Mouse (Mus musculus): ENCODE data around the gene Cntrob. TPM values are rescaled to one million over a fixed set of nuclear protein-coding genes. Genes with fewer than 3 reads are reported as not detected.
A peak's percentile ranks its signal among the peaks of the same experiment; 100 is the strongest.

Cntrob gene
- 4.1 and 5.6 TPM in 2 replicates for polyA plus RNA-seq (2015; fragmentation: Nextera tagmentation; extraction: Ambion mirVana)

GRCm38 (mm10) chr11:69323667-69324111 is at the start of gene Cntrob, which contains the start of gene Trappc1:
TSS of gene Cntrob (minus strand) at chr11:69323775.
TSS of gene Trappc1 (plus strand) at chr11:69323980.
- peak within 1 kb of the TSS; percentile 63 for H3K4me3 ChIP-seq (ENCODE audit: low read depth, low read length)
- peaks cover 28% of the 10 kb centered on the region for H3K4me1 ChIP-seq (ENCODE audit: insufficient read depth)

DNA sequence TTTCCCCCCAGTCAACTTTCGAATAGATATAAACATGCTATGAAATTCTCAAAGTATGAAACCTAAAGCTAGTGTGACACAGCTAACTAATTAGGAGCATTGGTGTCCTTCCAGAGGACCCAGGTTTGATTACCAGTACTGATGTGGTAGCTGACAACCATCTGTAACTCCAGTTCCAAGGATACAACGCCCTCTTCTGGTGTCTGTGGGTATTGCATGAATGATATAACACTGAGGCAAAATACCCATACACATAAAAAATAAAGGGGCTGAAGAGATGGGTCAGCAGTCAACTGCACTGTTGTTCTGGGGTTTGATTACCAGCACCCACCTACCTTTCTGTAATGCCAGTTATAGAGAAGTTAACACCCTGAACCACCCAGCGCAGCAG is 49.2 kb upstream of the Cntrob start:
- no peak for ATAC-seq
- peaks cover 24% of the 10 kb centered on the region for H3K4me1 ChIP-seq (ENCODE audit: insufficient read depth)

More at GRCm38 (mm10) chr11:69323667-69324111, at the start of gene Cntrob, which contains the start of gene Trappc1:
- no peak for TF ChIP-seq CTCF (IDR thresholded peaks at IDR 0.05; ENCODE audit: low read depth)
- peak; percentile 41 for TF ChIP-seq EP300 (IDR thresholded peaks at IDR 0.05; ENCODE audit: low read depth)
- Histone ChIP-seq H3K27me3 (ENCODE audit: insufficient read depth, low read length) (peaks cover 22% of the 10 kb centered on the region), H3K9me3 (ENCODE audit: low read length) (no peaks in the 10 kb centered on the region), H3K27ac (ENCODE audit: low read depth) (peak within 1 kb of the TSS; percentile 86), H3K36me3 (replicated peaks; ENCODE audit: insufficient read depth, low read length) (peaks cover 7% of the 10 kb centered on the region; the same call in 1 of the 2 replicates), H3K9ac (replicated peaks) (peak within 1 kb of the TSS; percentile 80), H3K4me2 (ENCODE audit: low read depth, low read length) (peak within 1 kb of the TSS; percentile 88)
- DNase-seq (peak; percentile 99), ATAC-seq (peak; percentile 94)
- WGBS (ENCODE audit: insufficient replicate concordance): under 1% methylated on average over 30 of the region's 30 CpGs

DNA sequence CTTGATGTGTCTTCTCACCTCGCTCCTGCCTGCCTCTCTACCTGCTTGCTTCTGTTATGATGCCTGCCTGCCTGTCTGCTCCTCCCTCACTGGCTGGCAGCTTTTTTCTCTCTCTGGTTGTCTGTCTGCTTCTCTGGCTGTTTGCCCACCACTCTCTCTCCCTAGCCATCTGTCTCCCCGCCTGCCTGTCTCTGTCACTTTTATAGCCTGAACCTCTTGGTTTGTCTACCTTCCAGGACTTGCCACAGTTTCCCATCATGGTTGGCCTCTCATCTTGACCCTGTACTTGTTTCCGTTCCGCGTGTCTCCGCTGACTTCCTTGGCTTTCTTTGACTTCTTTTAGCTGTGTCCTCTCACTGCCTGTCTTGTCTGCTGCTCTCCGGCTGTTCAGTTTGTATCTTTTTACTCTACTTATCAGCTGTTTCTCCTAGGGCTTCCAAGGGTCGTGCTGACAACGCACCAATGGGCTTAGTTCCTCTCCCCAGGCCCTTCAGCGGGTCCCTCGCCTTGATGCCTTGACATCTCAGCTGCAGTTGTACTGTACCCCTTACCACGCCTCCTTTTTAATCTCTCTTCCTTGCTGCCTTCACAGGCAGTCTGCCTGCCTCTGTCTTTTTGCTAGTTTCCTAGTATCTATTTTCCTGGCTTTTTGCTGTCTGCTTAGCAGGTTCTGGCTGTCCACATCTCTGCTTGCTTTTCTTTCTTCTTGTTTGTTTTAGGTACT is 48.6 kb upstream of the Cntrob start:
- Histone ChIP-seq H3K4me2 (ENCODE audit: low read depth, low read length) (peak overlapping the region; percentile 65), H3K36me3 (replicated peaks; ENCODE audit: insufficient read depth, low read length) (no peaks in the 10 kb centered on the region), H3K4me1 (ENCODE audit: insufficient read depth) (peaks cover 30% of the 10 kb centered on the region), H3K27me3 (ENCODE audit: insufficient read depth, low read length) (peaks cover 17% of the 10 kb centered on the region), H3K9me3 (ENCODE audit: low read length) (no peaks in the 10 kb centered on the region), H3K9ac (replicated peaks) (no peak overlapping the region; the same call in 1 of the 2 replicates), H3K27ac (ENCODE audit: low read depth) (peak overlapping the region; percentile 55), H3K4me3 (ENCODE audit: low read depth, low read length) (no peak overlapping the region)
- WGBS (ENCODE audit: insufficient replicate concordance): 50% methylated on average over 12 of the region's 12 CpGs
- DNase-seq (no peak), ATAC-seq (no peak)
- TF ChIP-seq CTCF (IDR thresholded peaks at IDR 0.05; ENCODE audit: low read depth): no peak
- no peak for TF ChIP-seq EP300 (IDR thresholded peaks at IDR 0.05; ENCODE audit: low read depth)

More for the DNA sequence above, 49.2 kb upstream of the Cntrob start:
- WGBS (ENCODE audit: insufficient replicate concordance): 54% methylated on average over 3 of the region's 3 CpGs
- Histone ChIP-seq H3K36me3 (replicated peaks; ENCODE audit: insufficient read depth, low read length) (no peaks in the 10 kb centered on the region), H3K9ac (replicated peaks) (no peak overlapping the region; the same call in 1 of the 2 replicates), H3K9me3 (ENCODE audit: low read length) (no peaks in the 10 kb centered on the region), H3K27me3 (ENCODE audit: insufficient read depth, low read length) (peaks cover 12% of the 10 kb centered on the region), H3K4me2 (ENCODE audit: low read depth, low read length) (peak overlapping the region; percentile 65), H3K27ac (ENCODE audit: low read depth) (peak overlapping the region; percentile 55), H3K4me3 (ENCODE audit: low read depth, low read length) (no peak overlapping the region)
- DNase-seq: no peak
- peak; percentile 70 for TF ChIP-seq CTCF (IDR thresholded peaks at IDR 0.05; ENCODE audit: low read depth)
- no peak for TF ChIP-seq EP300 (IDR thresholded peaks at IDR 0.05; ENCODE audit: low read depth)

GRCm38 (mm10) chr11:69371601-69372000 is 48.0 kb upstream of the Cntrob start:
- no peaks in the 10 kb centered on the region for H3K9me3 ChIP-seq (ENCODE audit: low read length)
- H3K27ac ChIP-seq (ENCODE audit: low read depth): no peak overlapping the region
- H3K4me1 ChIP-seq (ENCODE audit: insufficient read depth): peaks cover 36% of the 10 kb centered on the region
- peaks cover 20% of the 10 kb centered on the region for H3K27me3 ChIP-seq (ENCODE audit: insufficient read depth, low read length)
- TF ChIP-seq CTCF (IDR thresholded peaks at IDR 0.05; ENCODE audit: low read depth) (no peak), EP300 (IDR thresholded peaks at IDR 0.05; ENCODE audit: low read depth) (no peak)
- no peaks in the 10 kb centered on the region for H3K36me3 ChIP-seq (replicated peaks; ENCODE audit: insufficient read depth, low read length)
- WGBS (ENCODE audit: insufficient replicate concordance): 73% methylated on average over 12 of the region's 12 CpGs
- H3K4me2 ChIP-seq (ENCODE audit: low read depth, low read length): no peak overlapping the region
- ATAC-seq (no peak), DNase-seq (no peak)
- H3K9ac ChIP-seq (replicated peaks): no peak overlapping the region
- H3K4me3 ChIP-seq (ENCODE audit: low read depth, low read length): no peak overlapping the region

- no peaks in the 10 kb centered on the region for H3K9me3 ChIP-seq (ENCODE audit: low read length)
- H3K4me2 ChIP-seq (ENCODE audit: low read depth, low read length): no peak overlapping the region
- H3K4me1 ChIP-seq (ENCODE audit: insufficient read depth): peaks cover 41% of the 10 kb centered on the region
- ATAC-seq (no peak), DNase-seq (no peak)
- no peak overlapping the region for H3K27ac ChIP-seq (ENCODE audit: low read depth)
- WGBS (ENCODE audit: insufficient replicate concordance): 34% methylated on average over 8 of the region's 9 CpGs
- no peak overlapping the region for H3K4me3 ChIP-seq (ENCODE audit: low read depth, low read length)
- TF ChIP-seq EP300 (IDR thresholded peaks at IDR 0.05; ENCODE audit: low read depth) (no peak), CTCF (IDR thresholded peaks at IDR 0.05; ENCODE audit: low read depth) (no peak)
- H3K9ac ChIP-seq (replicated peaks): no peak overlapping the region
- H3K36me3 ChIP-seq (replicated peaks; ENCODE audit: insufficient read depth, low read length): no peaks in the 10 kb centered on the region
- H3K27me3 ChIP-seq (ENCODE audit: insufficient read depth, low read length): peaks cover 20% of the 10 kb centered on the region
These were observed 47.2 kb upstream of the Cntrob start for GRCm38 (mm10) chr11:69370817-69371215.

DNA sequence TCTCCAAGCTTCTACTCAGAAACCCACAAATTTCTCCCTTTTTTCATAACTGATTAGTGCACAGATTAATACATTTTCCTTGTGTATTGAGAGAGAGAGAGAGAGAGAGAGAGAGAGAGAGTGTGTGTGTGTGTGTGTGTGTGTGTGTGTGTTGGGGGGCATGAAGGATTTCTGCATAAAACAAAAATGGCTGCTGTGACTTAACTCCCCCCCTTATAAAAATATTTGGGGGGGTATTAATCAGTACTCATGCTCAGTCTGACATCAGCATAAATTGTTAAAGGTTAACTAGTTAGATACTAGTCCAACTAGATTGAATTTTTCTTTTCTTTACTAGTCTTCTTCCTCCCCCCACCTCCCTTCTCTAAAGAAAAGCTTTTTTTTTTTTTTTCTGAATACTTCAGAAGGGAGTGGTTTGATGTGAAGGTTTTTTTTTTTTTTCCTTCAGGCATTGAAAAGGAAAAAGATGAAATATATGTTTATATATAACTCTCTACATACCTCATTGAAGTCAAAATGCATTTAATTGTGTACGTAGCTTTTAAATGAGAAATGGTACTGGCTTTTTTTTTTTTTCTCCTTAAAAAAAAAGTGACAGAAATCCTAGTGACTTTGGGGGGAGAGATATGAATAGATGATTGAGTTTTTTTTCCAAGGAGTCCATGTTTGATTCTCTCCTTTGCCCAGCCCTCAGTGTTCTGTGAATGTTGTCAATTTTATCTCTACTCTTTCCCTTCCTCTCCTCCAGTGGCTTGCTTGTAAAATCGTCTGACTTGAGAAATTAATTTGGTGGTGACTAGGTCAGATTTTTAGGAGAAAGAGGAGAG is 46.6 kb upstream of the Cntrob start:
- peak overlapping the region; percentile 91; the same call in 1 of the 2 replicates for H3K27ac ChIP-seq (ENCODE audit: low read depth)
- H3K36me3 ChIP-seq (replicated peaks; ENCODE audit: insufficient read depth, low read length): no peaks in the 10 kb centered on the region
- TF ChIP-seq CTCF (IDR thresholded peaks at IDR 0.05; ENCODE audit: low read depth): no peak
- no peak for TF ChIP-seq EP300 (IDR thresholded peaks at IDR 0.05; ENCODE audit: low read depth)
- ATAC-seq: no peak
- peak overlapping the region; percentile 87; the same call in 1 of the 2 replicates for H3K4me2 ChIP-seq (ENCODE audit: low read depth, low read length)
- WGBS (ENCODE audit: insufficient replicate concordance): 41% methylated on average over 2 of the region's 2 CpGs
- no peak for DNase-seq
- no peak overlapping the region for H3K9ac ChIP-seq (replicated peaks)
- H3K4me1 ChIP-seq (ENCODE audit: insufficient read depth): peaks cover 46% of the 10 kb centered on the region
- H3K4me3 ChIP-seq (ENCODE audit: low read depth, low read length): peak overlapping the region; percentile 83; the same call in 1 of the 2 replicates
- peaks cover 20% of the 10 kb centered on the region for H3K27me3 ChIP-seq (ENCODE audit: insufficient read depth, low read length)
- no peaks in the 10 kb centered on the region for H3K9me3 ChIP-seq (ENCODE audit: low read length)

Data from liver, postnatal 0 days (tissue).